Mouse (Mus musculus) liver, embryonic 14.5 days (tissue): ENCODE data around the gene Tfap2a.

Experiments
- CTCF ChIP-seq: IDR thresholded peaks from 2 replicates; pipeline ENCODE4 v1.5.1; 2016; ENCODE audit warnings: antibody characterized with exemption, low read depth, control low read depth
- EP300 ChIP-seq: IDR thresholded peaks from 2 replicates; pipeline ENCODE4 v1.6.1; 2016; ENCODE audit warnings: antibody characterized with exemption, low read depth

GRCm38 (mm10) chr13:40738196-40738880 is at the start of gene Tfap2a:
- TF ChIP-seq EP300 (no peak), CTCF (no peak)
